Comparison of ENCODE assay signal across 9 mouse cellular contexts in the genomic region with DNA sequence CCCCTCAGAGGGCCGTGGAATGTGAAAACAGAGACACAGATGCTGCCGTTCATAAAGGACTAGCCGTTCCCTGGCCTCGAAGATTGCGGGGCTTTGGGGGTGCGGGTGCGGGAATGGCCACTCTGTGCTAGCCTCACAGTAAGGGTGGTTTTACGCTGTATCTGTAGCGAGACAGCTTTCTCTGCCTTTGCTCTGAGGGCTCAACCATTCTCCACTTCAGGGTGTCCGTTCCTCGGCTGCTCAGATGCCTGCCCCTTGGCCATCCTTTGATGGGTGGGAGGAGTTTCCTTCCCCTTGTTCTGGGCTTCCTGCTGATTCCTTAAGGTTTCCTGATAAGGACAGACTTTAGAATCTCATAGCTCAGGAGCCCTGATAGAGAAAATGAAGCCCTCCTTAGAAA. TPM values are rescaled to one million over a fixed set of nuclear protein-coding genes. Genes with fewer than 3 reads are reported as not detected.
DNase-seq lines count a peak whose midpoint lies in the region; ATAC-seq lines count a peak whose summit lies in the region.
"Had no signal": no experiment of that assay in that cellular context is flagged by ENCODE, and none has a peak within 500 bp of the region (broad histone marks: within the 10 kb centered on the region; RNA-seq: fewer than 3 reads in every experiment).

No protein-coding gene starts in this region.

- intact Hi-C loops in heart, postnatal 25 days (cut with DNase I): loop anchor here (10.0 kb wide), 1 partner anchor 156 kb away; no protein-coding TSS in a partner anchor
- intact Hi-C loops in left cerebral cortex, postnatal 25 days (cut with DNase I): no loop called here

- no peak for ATAC-seq in megakaryocyte, adult 5-6 weeks (ENCODE audit: poor library complexity, severe bottlenecking)
- ATAC-seq in erythroblast, adult 5-6 weeks (replicated peaks; ENCODE audit: low FRiP score, poor library complexity, severe bottlenecking): peak; percentile 15; the same call in 1 of the 2 replicates
- no peak for ATAC-seq in midbrain, embryonic 14.5 days (ENCODE audit: low FRiP score, low TSS enrichment)
- ATAC-seq: Patski had no signal

- H3K4me2 ChIP-seq in midbrain, embryonic 14.5 days (ENCODE audit: low read length): peak overlapping the region; percentile 47

- no peak overlapping the region for H3K27ac ChIP-seq in limb, embryonic 10.5 days
- no peak overlapping the region for H3K27ac ChIP-seq in midbrain, embryonic 14.5 days (replicated peaks; ENCODE audit: low read depth, low read length)

- no peaks in the 10 kb centered on the region for H3K9me3 ChIP-seq in megakaryocyte, embryonic 14.5 days
- H3K9me3 ChIP-seq in limb, embryonic 10.5 days (replicated peaks): no peaks in the 10 kb centered on the region
- H3K9me3 ChIP-seq in midbrain, embryonic 14.5 days (ENCODE audit: control insufficient read depth, low read length): no peaks in the 10 kb centered on the region

- H3K9ac ChIP-seq in midbrain, embryonic 14.5 days (replicated peaks; ENCODE audit: low read length): no peak overlapping the region; the same call in 1 of the 2 replicates

- peaks cover 62% of the 10 kb centered on the region for H3K4me1 ChIP-seq in megakaryocyte, embryonic 14.5 days
- H3K4me1 ChIP-seq in limb, embryonic 10.5 days: peaks cover 9% of the 10 kb centered on the region
- no peaks in the 10 kb centered on the region for H3K4me1 ChIP-seq in midbrain, embryonic 14.5 days (ENCODE audit: control insufficient read depth, insufficient read depth, low read length)

- H3K36me3 ChIP-seq in megakaryocyte, embryonic 14.5 days (replicated peaks; ENCODE audit: low read length): peaks cover 15% of the 10 kb centered on the region
- H3K36me3 ChIP-seq in limb, embryonic 10.5 days: no peaks in the 10 kb centered on the region
- no peaks in the 10 kb centered on the region for H3K36me3 ChIP-seq in midbrain, embryonic 14.5 days (ENCODE audit: control insufficient read depth, insufficient read depth, low read length)

- peak overlapping the region; percentile 94 for H3K4me3 ChIP-seq in megakaryocyte, embryonic 14.5 days (replicated peaks)
- peak overlapping the region; percentile 39 for H3K4me3 ChIP-seq in limb, embryonic 10.5 days
- H3K4me3 ChIP-seq in midbrain, embryonic 14.5 days (replicated peaks; ENCODE audit: low read depth, low read length): peak overlapping the region; percentile 18

- DNase-seq in heart, postnatal 25 days (ENCODE audit: low spot score): peak; percentile 32
- peak; percentile 39 for DNase-seq in limb, embryonic 10.5 days (ENCODE audit: low spot score)
- DNase-seq in midbrain, embryonic 14.5 days: peak; percentile 14
- DNase-seq in left cerebral cortex, postnatal 25 days (ENCODE audit: low spot score in 2 of 2): no peak
- no peak for DNase-seq in ovary, postnatal 10 days (ENCODE audit: low spot score)

- no peaks in the 10 kb centered on the region for H3K27me3 ChIP-seq in megakaryocyte, embryonic 14.5 days (replicated peaks)
- peaks cover 35% of the 10 kb centered on the region for H3K27me3 ChIP-seq in limb, embryonic 10.5 days (ENCODE audit: low read depth, poor library complexity, severe bottlenecking)
- 0 out of 2 replicates have a peak, but pooled peaks cover 2% of the 10 kb centered on the region for H3K27me3 ChIP-seq in midbrain, embryonic 14.5 days (ENCODE audit: control insufficient read depth, insufficient read depth, low read length)
- H3K27me3 ChIP-seq: Patski had no signal

- WGBS in limb, embryonic 10.5 days: 7% methylated on average over 11 of the region's 11 CpGs
- 10% methylated on average over 11 of the region's 11 CpGs for WGBS in midbrain, embryonic 14.5 days

RNA-seq across cellular contexts. Expression of a gene that starts 18.8 kb away (rescaled TPM):
- polyA plus RNA-seq in megakaryocyte, embryonic 14.5 days (2012; ENCODE audit: insufficient read depth, low replicate concordance): 95.0 and 696 TPM in 2 replicates
- 646 and 668 TPM in 2 replicates for total RNA-seq in megakaryocyte, adult 5-6 weeks (2015)
- total RNA-seq in megakaryocyte, adult 5-6 weeks (2017): 492 and 500 TPM in 2 replicates
- total RNA-seq in erythroblast, adult 5-6 weeks (2015; ENCODE audit: low replicate concordance): 708 and 861 TPM in 2 replicates
- total RNA-seq in erythroblast, adult 5-6 weeks (2017; ENCODE audit: low replicate concordance): 235 and 417 TPM in 2 replicates
- total RNA-seq in heart, postnatal 25 days (2021): 10 to 100 TPM; 40.2 to 45.4 TPM
- 2.4 and 2.5 TPM in 2 replicates for polyA plus RNA-seq in limb, embryonic 10.5 days (2016; fragmentation: Nextera tagmentation; extraction: Ambion mirVana)
- polyA plus RNA-seq in midbrain, embryonic 14.5 days (2014; fragmentation: Nextera tagmentation; extraction: Ambion mirVana): 5.4 and 11.4 TPM in 2 replicates
- total RNA-seq in left cerebral cortex, postnatal 25 days (2021): 1 to 10 TPM; 8.2 to 9.1 TPM
- polyA plus RNA-seq: Patski had no signal

RNA-seq across cellular contexts. Expression of a gene that starts 21.9 kb away (rescaled TPM):
- polyA plus RNA-seq in megakaryocyte, embryonic 14.5 days (2012; ENCODE audit: insufficient read depth, low replicate concordance): 1.1 and 8.9 TPM in 2 replicates
- total RNA-seq in megakaryocyte, adult 5-6 weeks (2015): 101 and 124 TPM in 2 replicates
- 124 and 146 TPM in 2 replicates for total RNA-seq in megakaryocyte, adult 5-6 weeks (2017)
- 30.0 and 37.0 TPM in 2 replicates for total RNA-seq in erythroblast, adult 5-6 weeks (2015; ENCODE audit: low replicate concordance)
- total RNA-seq in erythroblast, adult 5-6 weeks (2017; ENCODE audit: low replicate concordance): 30.0 and 34.9 TPM in 2 replicates
- 10 to 100 TPM; 40.9 to 48.2 TPM for total RNA-seq in heart, postnatal 25 days (2021)
- polyA plus RNA-seq in limb, embryonic 10.5 days (2016; fragmentation: Nextera tagmentation; extraction: Ambion mirVana): 71.8 and 78.0 TPM in 2 replicates
- 54.2 and 65.0 TPM in 2 replicates for polyA plus RNA-seq in midbrain, embryonic 14.5 days (2014; fragmentation: Nextera tagmentation; extraction: Ambion mirVana)
- 10 to 100 TPM; 48.9 to 52.9 TPM for total RNA-seq in left cerebral cortex, postnatal 25 days (2021)

RNA-seq across cellular contexts. Expression of a gene that starts 58.9 kb away (rescaled TPM):
- 10.9 TPM in 2 replicates for polyA plus RNA-seq in megakaryocyte, embryonic 14.5 days (2012; ENCODE audit: insufficient read depth, low replicate concordance)
- 14.9 and 20.5 TPM in 2 replicates for total RNA-seq in megakaryocyte, adult 5-6 weeks (2015)
- total RNA-seq in megakaryocyte, adult 5-6 weeks (2017): 19.5 and 20.7 TPM in 2 replicates
- total RNA-seq in erythroblast, adult 5-6 weeks (2015; ENCODE audit: low replicate concordance): 9.4 and 9.8 TPM in 2 replicates
- total RNA-seq in erythroblast, adult 5-6 weeks (2017; ENCODE audit: low replicate concordance): 7.8 and 15.6 TPM in 2 replicates
- 10 to 100 TPM; 38.5 to 39.3 TPM for total RNA-seq in heart, postnatal 25 days (2021)
- 30.9 and 31.6 TPM in 2 replicates for polyA plus RNA-seq in limb, embryonic 10.5 days (2016; fragmentation: Nextera tagmentation; extraction: Ambion mirVana)
- polyA plus RNA-seq in midbrain, embryonic 14.5 days (2014; fragmentation: Nextera tagmentation; extraction: Ambion mirVana): 15.8 and 24.5 TPM in 2 replicates
- 10 to 100 TPM; 22.0 to 22.6 TPM for total RNA-seq in left cerebral cortex, postnatal 25 days (2021)

RNA-seq across cellular contexts. Expression of a gene that starts 59.2 kb away (rescaled TPM):
- polyA plus RNA-seq in megakaryocyte, embryonic 14.5 days (2012; ENCODE audit: insufficient read depth, low replicate concordance): not detected in 2 replicates
- total RNA-seq in megakaryocyte, adult 5-6 weeks (2015): not detected in 2 replicates
- 0.69 TPM in 1 of 2 replicates, not detected in the other for total RNA-seq in megakaryocyte, adult 5-6 weeks (2017)
- total RNA-seq in erythroblast, adult 5-6 weeks (2015; ENCODE audit: low replicate concordance): not detected in 2 replicates
- total RNA-seq in erythroblast, adult 5-6 weeks (2017; ENCODE audit: low replicate concordance): not detected in 2 replicates
- under 1 TPM; 0.22 to 0.26 TPM for total RNA-seq in heart, postnatal 25 days (2021)
- polyA plus RNA-seq in limb, embryonic 10.5 days (2016; fragmentation: Nextera tagmentation; extraction: Ambion mirVana): 0.89 and 1.1 TPM in 2 replicates
- 0.96 and 1.6 TPM in 2 replicates for polyA plus RNA-seq in midbrain, embryonic 14.5 days (2014; fragmentation: Nextera tagmentation; extraction: Ambion mirVana)
- 1 to 10 TPM; 1.3 to 1.8 TPM for total RNA-seq in left cerebral cortex, postnatal 25 days (2021)

Comparison
In these comparisons a context has a peak if more than half of its experiments do, and no peak if none do; other contexts are left out.
1. H3K4me3 ChIP-seq: peak in every context shown above with its lines; median percentile 94 in megakaryocyte, embryonic 14.5 days; 39 in limb, embryonic 10.5 days; 18 in midbrain, embryonic 14.5 days.
2. DNase-seq: peak in heart, postnatal 25 days (single experiment), limb, embryonic 10.5 days (single experiment) and midbrain, embryonic 14.5 days (single experiment); none in left cerebral cortex, postnatal 25 days (0 of 2) and ovary, postnatal 10 days (single experiment).
3. RNA of a gene that starts 18.8 kb away (total RNA-seq): 235 to 861 TPM in erythroblast, adult 5-6 weeks and 492 to 668 TPM in megakaryocyte, adult 5-6 weeks; 40.2 to 45.4 TPM in heart, postnatal 25 days and 8.2 to 9.1 TPM in left cerebral cortex, postnatal 25 days; every median in the first group is over 4 times any median in the second.